ENCODE assay signal across 8 mouse cellular contexts in the genomic region with DNA sequence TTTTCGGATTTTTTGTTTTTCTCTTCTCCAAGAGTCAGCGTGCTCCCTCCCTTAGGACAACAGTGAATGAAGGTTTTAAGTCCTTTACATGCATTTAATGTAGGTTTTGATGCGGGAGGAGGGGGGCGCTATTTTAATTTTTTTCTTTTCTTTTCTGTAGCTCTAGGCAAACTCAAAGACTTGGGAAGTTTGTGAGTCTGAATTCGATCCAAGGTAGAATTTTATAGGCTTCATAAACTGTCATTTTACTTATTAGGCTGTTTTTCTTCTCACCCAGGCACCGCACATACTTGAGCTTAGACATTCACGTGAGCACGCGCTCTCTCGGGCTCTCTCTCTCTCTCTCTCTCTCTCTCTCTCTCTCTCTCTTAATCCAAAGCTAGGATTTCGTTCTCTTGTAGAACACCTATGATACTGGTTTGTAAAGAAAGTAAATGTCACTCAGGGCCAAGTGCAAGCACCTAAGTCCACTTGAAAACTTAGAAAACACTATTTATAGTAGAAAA. TPM values are rescaled to one million over a fixed set of nuclear protein-coding genes. Genes with fewer than 3 reads are reported as not detected.
A peak's percentile ranks its signal among the peaks of the same experiment; 100 is the strongest.
DNase-seq lines count a peak whose midpoint lies in the region; ATAC-seq and TF ChIP-seq lines count a peak whose summit lies in the region.

No protein-coding gene starts in this region.

- no peaks in the 10 kb centered on the region for H3K9me3 ChIP-seq in hindbrain, postnatal 0 days (ENCODE audit: low read length)
- no peaks in the 10 kb centered on the region for H3K9me3 ChIP-seq in neural tube, embryonic 13.5 days

- no peak overlapping the region for H3K9ac ChIP-seq in hindbrain, postnatal 0 days (replicated peaks; ENCODE audit: low read length)
- peak overlapping the region; percentile 79 for H3K9ac ChIP-seq in neural tube, embryonic 13.5 days

- no peak for TF ChIP-seq CTCF in hindbrain, postnatal 0 days (IDR thresholded peaks at IDR 0.05; ENCODE audit: low read depth)

- 10% methylated on average over 11 of the region's 11 CpGs for WGBS in hindbrain, postnatal 0 days
- WGBS in neural tube, embryonic 13.5 days, result 10% methylated on average over 11 of the region's 11 CpGs

- H3K4me1 ChIP-seq in hindbrain, postnatal 0 days (ENCODE audit: insufficient read depth, low read length), result no peaks in the 10 kb centered on the region
- H3K4me1 ChIP-seq in neural tube, embryonic 13.5 days (replicated peaks), result peaks cover 19% of the 10 kb centered on the region

- peak overlapping the region; percentile 66 for H3K4me3 ChIP-seq in hindbrain, postnatal 0 days (ENCODE audit: low read length)
- peak overlapping the region; percentile 68 for H3K4me3 ChIP-seq in neural tube, embryonic 13.5 days

- peak; percentile 33 to 34 for DNase-seq in kidney, postnatal 36 days
- no peak for DNase-seq in kidney, postnatal 14 days
- DNase-seq in embryo, embryonic 10 days (ENCODE audit: low spot score), result peak; percentile 35
- DNase-seq in hindbrain, postnatal 0 days (ENCODE audit: low spot score), result peak; percentile 38
- DNase-seq in B cell, adult 2 months, result no peak
- DNase-seq in frontal cortex, postnatal 36 days (ENCODE audit: low spot score in 2 of 2), result no peak

- H3K27ac ChIP-seq in hindbrain, postnatal 0 days, result no peak overlapping the region
- no peak overlapping the region for H3K27ac ChIP-seq in neural tube, embryonic 13.5 days (replicated peaks)

- ATAC-seq in hindbrain, postnatal 0 days, result no peak
- ATAC-seq in neural tube, embryonic 13.5 days (ENCODE audit: low read depth), result no peak
- ATAC-seq in monocyte, adult 5-6 weeks (replicated peaks; ENCODE audit: insufficient number of reproducible peaks, low FRiP score, low TSS enrichment, poor library complexity, severe bottlenecking), result no peak

- no peaks in the 10 kb centered on the region for H3K36me3 ChIP-seq in hindbrain, postnatal 0 days (ENCODE audit: insufficient read depth, low read length)
- no peaks in the 10 kb centered on the region for H3K36me3 ChIP-seq in neural tube, embryonic 13.5 days

- peak overlapping the region; percentile 79 for H3K4me2 ChIP-seq in hindbrain, postnatal 0 days (ENCODE audit: low read depth, low read length)
- H3K4me2 ChIP-seq in neural tube, embryonic 13.5 days, result peak overlapping the region; percentile 79

- 0 out of 2 replicates have a peak, but pooled peaks cover 4% of the 10 kb centered on the region for H3K27me3 ChIP-seq in hindbrain, postnatal 0 days (ENCODE audit: insufficient read depth, low read length)
- peaks cover 48% of the 10 kb centered on the region for H3K27me3 ChIP-seq in neural tube, embryonic 13.5 days

RNA-seq across cellular contexts. Expression of a gene that starts 2.0 kb away (rescaled TPM):
- 4.7 and 5.1 TPM in 2 replicates for total RNA-seq in hindbrain, postnatal 0 days (2014; rRNA removed)
- 0.47 and 0.61 TPM in 2 replicates for polyA plus RNA-seq in hindbrain, postnatal 0 days (2015; fragmentation: Nextera tagmentation; extraction: Ambion mirVana)
- 0.33 and 0.45 TPM in 2 replicates for polyA plus RNA-seq in neural tube, embryonic 13.5 days (2015; fragmentation: Nextera tagmentation; extraction: Ambion mirVana)
- total RNA-seq in monocyte, adult 5-6 weeks (2017), result 0.32 to 1.6 TPM in 2 of 3 replicates, not detected in the other

RNA-seq across cellular contexts. Expression of a gene that starts 51.8 kb away (rescaled TPM):
- total RNA-seq in hindbrain, postnatal 0 days (2014; rRNA removed), result 30.8 and 33.3 TPM in 2 replicates
- polyA plus RNA-seq in hindbrain, postnatal 0 days (2015; fragmentation: Nextera tagmentation; extraction: Ambion mirVana), result 69.5 and 75.0 TPM in 2 replicates
- polyA plus RNA-seq in neural tube, embryonic 13.5 days (2015; fragmentation: Nextera tagmentation; extraction: Ambion mirVana), result 69.0 and 80.3 TPM in 2 replicates
- total RNA-seq in monocyte, adult 5-6 weeks (2017), result 24.4 to 36.0 TPM (median 25.5 TPM) in 3 replicates

Comparison
In these comparisons a context has a peak if more than half of its experiments do, and no peak if none do; other contexts are left out.
1. DNase-seq: peak in kidney, postnatal 36 days (2 of 2), embryo, embryonic 10 days (single experiment) and hindbrain, postnatal 0 days (single experiment); none in kidney, postnatal 14 days (single experiment), B cell, adult 2 months (0 of 2) and frontal cortex, postnatal 36 days (0 of 2).